Mouse (Mus musculus) ovary, postnatal 10 days (tissue): ENCODE measurements around the gene Wnt3a.
"Not testable (repeated sequence)": the region's sequence is repeated elsewhere in the genome, so short reads cannot be mapped to it uniquely, and the experiment has no call there.

Source experiments
- DNase-seq: peaks from one replicate; pipeline ENCODE4 v3.0.0; 2022; ENCODE audit warnings: low spot score

Gene Wnt3a

GRCm38 (mm10) chr11:59307422-59308163, 17.0 kb upstream of the Wnt3a start:
- peak; percentile 81 for DNase-seq

- DNase-seq, result no peak
Measured at GRCm38 (mm10) chr11:59306461-59307421, 16.2 kb upstream of the Wnt3a start, which contains the start of gene Wnt9a. Wnt9a (plus strand) TSS chr11:59306928.

GRCm38 (mm10) chr11:59305821-59306215, 15.3 kb upstream of the Wnt3a start:
- DNase-seq, result no peak

GRCm38 (mm10) chr11:59305008-59305820, 14.7 kb upstream of the Wnt3a start:
- no peak for DNase-seq

GRCm38 (mm10) chr11:59302700-59303569, 12.4 kb upstream of the Wnt3a start:
- DNase-seq, result peak; percentile 61

- DNase-seq, result not testable (repeated sequence)
Measured at GRCm38 (mm10) chr11:59301053-59301452, 10.5 kb upstream of the Wnt3a start.

- no peak for DNase-seq
Measured at GRCm38 (mm10) chr11:59300185-59300584, 9.6 kb upstream of the Wnt3a start.

- DNase-seq, result no peak
Measured at GRCm38 (mm10) chr11:59297941-59298340, 7.4 kb upstream of the Wnt3a start.

GRCm38 (mm10) chr11:59293616-59294015, 3.1 kb upstream of the Wnt3a start:
- DNase-seq, result no peak

GRCm38 (mm10) chr11:59289706-59290105, 846 bp downstream of the Wnt3a start:
- no peak for DNase-seq

- no peak for DNase-seq
Measured at GRCm38 (mm10) chr11:59284146-59284545, 6.4 kb downstream of the Wnt3a start.

- no peak for DNase-seq
Measured at GRCm38 (mm10) chr11:59282933-59283332, 7.6 kb downstream of the Wnt3a start.

GRCm38 (mm10) chr11:59282111-59282510, 8.4 kb downstream of the Wnt3a start:
- no peak for DNase-seq

GRCm38 (mm10) chr11:59278047-59278446, 12.5 kb downstream of the Wnt3a start:
- no peak for DNase-seq

GRCm38 (mm10) chr11:59276877-59277276, 13.7 kb downstream of the Wnt3a start:
- no peak for DNase-seq

GRCm38 (mm10) chr11:59274184-59274583, 16.4 kb downstream of the Wnt3a start:
- no peak for DNase-seq

- DNase-seq, result no peak
Measured at GRCm38 (mm10) chr11:59266727-59267126, 23.8 kb downstream of the Wnt3a start.

GRCm38 (mm10) chr11:59265154-59265813, 25.3 kb downstream of the Wnt3a start:
- DNase-seq, result no peak

GRCm38 (mm10) chr11:59264593-59264992, 26.0 kb downstream of the Wnt3a start:
- DNase-seq, result no peak

- DNase-seq, result peak; percentile 9
Measured at GRCm38 (mm10) chr11:59263870-59264563, 26.5 kb downstream of the Wnt3a start.
